Mouse (Mus musculus): Measurements from ENCODE around the gene Mapre3. TPM values are rescaled to one million over a fixed set of nuclear protein-coding genes. Genes with fewer than 3 reads are reported as not detected.

Gene Mapre3
- polyA plus RNA-seq, 1 experiment from 2014 or later: 64.1 TPM

- ATAC-seq: no peak
- Histone ChIP-seq H3K9ac (peak within 1 kb of the TSS; percentile 53), H3K4me1 (peaks cover 42% of the 10 kb centered on the region), H3K27ac (peak within 1 kb of the TSS; percentile 70), H3K4me2 (peak within 1 kb of the TSS; percentile 32), H3K27me3 (no peaks in the 10 kb centered on the region), H3K36me3 (ENCODE audit: poor library complexity, severe bottlenecking) (no peaks in the 10 kb centered on the region), H3K9me3 (replicated peaks) (no peaks in the 10 kb centered on the region), H3K4me3 (no peak within 1 kb of the TSS)
- 37% methylated on average over 11 of the region's 13 CpGs for WGBS
Measured at GRCm38 (mm10) chr5:30913060-30913841, 98.8 kb downstream of the Mapre3 start, which contains the start of gene Emilin1. Gene Emilin1, plus strand, starts transcription at chr5:30913402.

GRCm38 (mm10) chr5:30914101-30914635, 99.7 kb downstream of the Mapre3 start:
- Histone ChIP-seq H3K4me3 (no peak overlapping the region), H3K9ac (peak overlapping the region; percentile 53; the same call in 1 of the 2 replicates)
- WGBS: 88% methylated on average over 7 of the region's 7 CpGs

GRCm38 (mm10) chr5:30914849-30915248, 100.4 kb downstream of the Mapre3 start:
- Histone ChIP-seq H3K9me3 (replicated peaks) (no peaks in the 10 kb centered on the region), H3K27me3 (no peaks in the 10 kb centered on the region), H3K4me1 (peaks cover 37% of the 10 kb centered on the region), H3K36me3 (ENCODE audit: poor library complexity, severe bottlenecking) (no peaks in the 10 kb centered on the region), H3K4me3 (no peak overlapping the region), H3K27ac (no peak overlapping the region), H3K9ac (no peak overlapping the region), H3K4me2 (0 out of 2 replicates have a peak overlapping the region, but pooled peaks have one; percentile 8)
- 88% methylated on average over 6 of the region's 6 CpGs for WGBS
- ATAC-seq: no peak

More at GRCm38 (mm10) chr5:30914101-30914635, 99.7 kb downstream of the Mapre3 start:
- Histone ChIP-seq H3K27me3 (no peaks in the 10 kb centered on the region), H3K4me1 (peaks cover 34% of the 10 kb centered on the region), H3K27ac (peak overlapping the region; percentile 70; the same call in 1 of the 2 replicates), H3K36me3 (ENCODE audit: poor library complexity, severe bottlenecking) (no peaks in the 10 kb centered on the region), H3K9me3 (replicated peaks) (no peaks in the 10 kb centered on the region), H3K4me2 (peak overlapping the region; percentile 32)
- no peak for ATAC-seq

GRCm38 (mm10) chr5:30915456-30915855, 101.0 kb downstream of the Mapre3 start:
- Histone ChIP-seq H3K27me3 (no peaks in the 10 kb centered on the region), H3K4me3 (no peak overlapping the region), H3K27ac (peak overlapping the region; percentile 31; the same call in 1 of the 2 replicates), H3K9ac (0 out of 2 replicates have a peak overlapping the region, but pooled peaks have one; percentile 37), H3K4me1 (peaks cover 44% of the 10 kb centered on the region), H3K4me2 (peak overlapping the region; percentile 28), H3K36me3 (ENCODE audit: poor library complexity, severe bottlenecking) (no peaks in the 10 kb centered on the region), H3K9me3 (replicated peaks) (no peaks in the 10 kb centered on the region)
- peak; percentile 58 for ATAC-seq
- 65% methylated on average over 9 of the region's 9 CpGs for WGBS

Other genes with a start within 250 kb of the Mapre3 start
- 1.0 TPM in 2 replicates for gene Kcnk3, start 226.5 kb upstream of the Mapre3 start, polyA plus RNA-seq (2015; fragmentation: Nextera tagmentation; extraction: Ambion mirVana)
- gene Slc35f6, start 166.7 kb upstream of the Mapre3 start, polyA plus RNA-seq (2015; fragmentation: Nextera tagmentation; extraction: Ambion mirVana): 26.2 and 29.3 TPM in 2 replicates
- gene Cenpa, start 147.9 kb upstream of the Mapre3 start, polyA plus RNA-seq (2015; fragmentation: Nextera tagmentation; extraction: Ambion mirVana): 264 and 275 TPM in 2 replicates
- 118 and 134 TPM in 2 replicates for gene Dpysl5, start 103.1 kb upstream of the Mapre3 start, polyA plus RNA-seq (2015; fragmentation: Nextera tagmentation; extraction: Ambion mirVana)
- gene Tmem214, start 53.4 kb downstream of the Mapre3 start, polyA plus RNA-seq (2015; fragmentation: Nextera tagmentation; extraction: Ambion mirVana): 44.0 and 46.8 TPM in 2 replicates
- 22.7 and 25.3 TPM in 2 replicates for gene Agbl5, start 74.1 kb downstream of the Mapre3 start, polyA plus RNA-seq (2015; fragmentation: Nextera tagmentation; extraction: Ambion mirVana)
- 325 and 333 TPM in 2 replicates for gene Ost4, start 93.1 kb downstream of the Mapre3 start, polyA plus RNA-seq (2015; fragmentation: Nextera tagmentation; extraction: Ambion mirVana)
- gene Emilin1, start 98.8 kb downstream of the Mapre3 start, polyA plus RNA-seq (2015; fragmentation: Nextera tagmentation; extraction: Ambion mirVana): 10.3 and 15.7 TPM in 2 replicates
- 3.3 and 7.6 TPM in 2 replicates for gene Khk, start 106.8 kb downstream of the Mapre3 start, polyA plus RNA-seq (2015; fragmentation: Nextera tagmentation; extraction: Ambion mirVana)
- 9.2 and 10.1 TPM in 2 replicates for gene Cgref1, start 130.9 kb downstream of the Mapre3 start, polyA plus RNA-seq (2015; fragmentation: Nextera tagmentation; extraction: Ambion mirVana)
- gene Preb, start 145.7 kb downstream of the Mapre3 start, polyA plus RNA-seq (2015; fragmentation: Nextera tagmentation; extraction: Ambion mirVana): 126 and 132 TPM in 2 replicates
- gene Tcf23, start 154.0 kb downstream of the Mapre3 start, polyA plus RNA-seq (2015; fragmentation: Nextera tagmentation; extraction: Ambion mirVana): not detected in 2 replicates
- 124 and 130 TPM in 2 replicates for gene Atraid, start 233.7 kb downstream of the Mapre3 start, polyA plus RNA-seq (2015; fragmentation: Nextera tagmentation; extraction: Ambion mirVana)
- gene Slc5a6, start 234.3 kb downstream of the Mapre3 start, polyA plus RNA-seq (2015; fragmentation: Nextera tagmentation; extraction: Ambion mirVana): 10.9 and 11.5 TPM in 2 replicates
- gene Cad, start 240.1 kb downstream of the Mapre3 start, polyA plus RNA-seq (2015; fragmentation: Nextera tagmentation; extraction: Ambion mirVana): 24.2 and 28.6 TPM in 2 replicates

Data from forebrain, embryonic 13.5 days (tissue).